Mouse (Mus musculus) Muller cell, postnatal 12 days (primary cell): ENCODE data around the gene Zfp697.
A peak's percentile ranks its signal among the peaks of the same experiment; 100 is the strongest.
"Not testable (repeated sequence)": the region's sequence is repeated elsewhere in the genome, so short reads cannot be mapped to it uniquely, and the experiment has no call there.

Source experiments
- DNase-seq: peaks from one replicate; pipeline ENCODE4 v3.0.0-alpha.2; 2015; ENCODE audit errors: inconsistent ontology term

The Zfp697 gene

DNA sequence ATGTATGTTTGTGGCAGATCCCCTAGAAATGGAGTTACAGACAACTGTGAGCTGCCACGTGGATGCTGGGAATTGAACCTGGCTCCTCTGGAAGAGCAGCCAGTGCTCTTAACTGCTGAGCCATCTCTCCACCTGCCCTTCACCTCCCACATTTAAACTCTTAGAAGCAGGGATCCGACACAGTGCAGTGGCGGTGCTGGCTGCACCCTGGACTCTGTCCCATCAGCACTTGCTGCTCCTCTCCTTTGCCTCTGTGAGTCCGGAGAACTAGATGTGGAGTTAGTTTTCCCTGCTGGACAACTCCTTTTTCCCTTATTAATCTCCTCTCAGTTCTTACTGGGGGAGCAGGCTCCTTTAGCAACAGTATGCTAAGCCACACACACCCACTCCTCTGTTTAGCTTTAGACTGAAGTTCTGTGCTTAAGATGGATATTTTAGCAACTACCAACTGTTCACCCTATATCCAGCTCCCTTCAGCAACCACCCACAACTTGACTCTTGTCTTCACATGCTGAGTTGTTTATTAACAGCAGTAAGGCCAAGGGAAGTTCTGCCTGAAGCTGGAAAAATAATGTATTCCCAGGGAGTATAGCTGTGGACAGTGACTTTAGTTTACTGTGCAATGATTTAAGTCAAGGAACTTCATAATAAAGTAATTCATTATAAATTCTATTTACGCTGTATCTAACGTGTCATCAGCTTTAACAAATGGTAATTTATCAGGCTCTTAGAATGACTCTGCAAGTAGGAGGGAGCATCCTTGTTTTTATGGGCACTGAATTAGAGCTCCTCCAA is 36.9 kb downstream of the Zfp697 start:
- DNase-seq, result no peak

- no peak for DNase-seq
These were observed 37.5 kb downstream of the Zfp697 start for GRCm38 (mm10) chr3:98419786-98420070.

DNA sequence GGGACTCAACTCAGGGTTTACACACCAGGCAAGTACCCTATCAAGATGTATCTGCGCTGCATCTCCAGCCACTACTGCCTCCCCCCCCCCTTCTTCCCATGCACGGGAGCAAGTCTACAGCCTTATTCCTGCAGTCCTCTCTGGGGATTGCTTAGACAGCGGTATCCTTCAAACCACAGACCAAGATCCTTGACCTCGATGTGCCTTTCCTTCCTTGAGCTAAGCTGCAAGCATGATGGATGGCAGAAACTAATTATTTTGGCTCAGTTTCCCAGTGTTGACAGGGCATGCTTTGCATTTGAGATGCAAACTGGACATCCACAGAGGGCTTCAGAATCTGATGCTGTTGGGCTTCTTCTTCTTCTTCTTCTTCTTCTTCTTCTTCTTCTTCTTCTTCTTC is 40.7 kb downstream of the Zfp697 start:
- no peak for DNase-seq

- DNase-seq, result no peak
These were observed 44.5 kb downstream of the Zfp697 start for GRCm38 (mm10) chr3:98426749-98427148.

DNA sequence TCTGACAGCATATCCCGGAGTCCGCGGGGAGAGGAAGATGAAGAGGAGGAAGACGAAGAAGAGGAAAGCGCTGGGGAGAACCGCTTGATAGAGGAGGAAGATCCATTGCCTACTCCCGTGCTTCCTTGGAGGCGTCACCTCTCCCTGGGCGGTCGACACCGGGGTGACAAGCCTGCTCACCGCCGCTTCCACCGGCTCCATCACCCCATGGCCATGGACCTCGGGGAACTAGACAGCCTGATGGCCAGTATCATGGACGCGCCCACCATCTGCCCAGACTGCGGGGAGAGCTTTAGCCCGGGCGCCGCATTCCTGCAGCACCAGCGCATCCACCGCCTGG is 45.0 kb downstream of the Zfp697 start:
- no peak for DNase-seq

DNA sequence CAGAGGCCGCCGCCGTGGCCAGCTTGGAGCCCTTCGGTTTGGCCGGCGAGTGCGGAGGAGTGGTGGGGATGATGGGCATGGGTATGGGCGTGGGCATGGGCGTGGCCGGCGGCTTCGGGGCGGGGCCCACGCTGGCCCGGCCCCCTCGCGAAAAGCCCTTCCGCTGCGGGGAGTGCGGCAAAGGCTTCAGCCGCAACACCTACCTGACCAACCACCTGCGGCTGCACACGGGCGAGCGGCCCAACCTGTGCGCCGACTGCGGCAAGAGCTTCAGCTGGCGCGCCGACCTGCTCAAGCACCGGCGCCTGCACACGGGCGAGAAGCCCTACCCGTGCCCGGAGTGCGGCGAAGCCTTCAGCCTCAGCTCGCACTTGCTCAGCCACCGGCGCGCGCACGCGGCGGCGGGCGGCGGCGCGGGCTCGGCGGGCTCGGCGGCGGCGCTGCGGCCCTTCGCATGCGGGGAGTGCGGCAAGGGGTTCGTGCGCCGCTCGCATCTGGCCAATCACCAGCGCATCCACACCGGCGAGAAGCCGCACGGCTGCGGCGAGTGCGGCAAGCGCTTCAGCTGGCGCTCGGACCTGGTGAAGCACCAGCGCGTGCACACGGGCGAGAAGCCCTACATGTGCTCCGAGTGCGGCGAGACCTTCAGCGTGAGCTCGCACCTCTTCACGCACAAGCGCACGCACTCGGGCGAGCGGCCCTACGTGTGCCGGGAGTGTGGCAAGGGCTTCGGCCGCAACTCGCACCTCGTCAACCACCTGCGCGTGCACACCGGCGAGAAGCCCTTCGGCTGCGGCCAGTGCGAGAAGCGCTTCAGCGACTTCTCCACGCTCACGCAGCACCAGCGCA is 45.6 kb downstream of the Zfp697 start:
- peak; percentile 96 for DNase-seq

DNA sequence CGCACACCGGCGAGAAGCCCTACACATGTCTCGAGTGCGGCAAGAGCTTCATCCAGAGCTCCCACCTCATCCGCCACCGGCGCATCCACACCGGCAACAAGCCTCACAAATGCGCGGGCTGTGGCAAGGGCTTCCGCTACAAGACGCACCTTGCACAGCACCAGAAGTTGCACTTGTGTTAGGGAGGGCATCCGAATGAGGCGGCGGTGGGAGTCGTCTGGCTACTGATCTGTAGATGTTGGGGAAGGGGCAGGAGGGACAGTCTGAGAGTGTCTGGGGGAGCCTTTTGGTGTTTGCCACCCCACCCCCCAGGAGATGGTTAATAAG is 46.2 kb downstream of the Zfp697 start:
- DNase-seq, result no peak

GRCm38 (mm10) chr3:98428928-98429525 is 46.8 kb downstream of the Zfp697 start:
- no peak for DNase-seq

DNA sequence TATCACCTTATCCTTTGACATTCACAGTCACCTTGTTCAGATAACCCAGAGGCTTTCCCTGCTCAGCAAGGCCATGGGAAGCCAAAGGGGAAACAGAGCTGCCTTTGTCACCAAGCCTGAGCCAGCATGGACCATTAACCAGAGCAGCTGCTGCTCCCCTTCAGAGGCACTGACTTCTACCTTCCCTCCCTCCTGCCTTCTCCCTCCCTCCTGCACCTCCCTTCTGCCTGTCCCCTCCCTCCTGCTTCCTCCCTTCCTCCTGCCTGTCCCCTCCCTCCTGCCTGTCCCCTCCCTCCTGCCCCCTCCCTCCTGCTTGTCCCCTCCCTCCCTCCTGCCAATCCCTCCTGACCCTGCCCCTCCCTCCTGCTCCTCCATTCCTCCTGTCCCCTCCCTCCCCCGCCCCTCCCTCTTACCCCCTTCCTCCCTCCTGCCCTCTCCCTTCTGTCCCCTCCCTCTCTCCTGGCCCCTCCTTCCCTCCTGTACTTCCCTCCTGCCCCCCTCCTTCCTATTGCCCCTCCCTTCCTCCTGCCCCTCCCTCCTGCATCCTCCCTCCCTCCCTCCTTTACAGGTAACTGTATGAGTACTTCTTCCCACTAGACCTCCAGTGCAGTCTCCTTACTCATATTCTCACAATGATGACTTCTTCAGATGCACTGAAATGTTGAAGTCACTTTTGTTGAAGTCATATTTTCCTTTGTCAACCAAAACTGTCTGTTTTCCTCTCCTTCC is 52.0 kb downstream of the Zfp697 start:
- DNase-seq, result no peak

DNA sequence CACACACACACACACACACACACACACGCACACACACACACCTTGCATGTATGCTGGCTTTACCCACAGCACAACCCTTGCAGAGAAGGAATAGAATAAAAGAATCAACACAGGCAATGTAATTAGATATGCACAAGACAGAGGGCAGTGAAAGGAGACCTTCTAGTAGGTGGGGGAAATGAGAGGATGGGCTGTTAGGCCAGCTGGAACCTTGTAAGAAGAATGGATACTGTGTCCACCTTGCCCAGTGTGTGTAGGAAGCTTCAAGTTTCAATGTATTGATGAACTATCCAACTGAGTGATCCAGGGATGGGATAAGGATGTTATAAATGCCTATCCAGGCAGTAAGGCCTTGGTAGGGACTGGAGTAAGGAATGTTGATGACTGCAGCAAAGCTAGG is 52.8 kb downstream of the Zfp697 start:
- DNase-seq, result no peak

DNA sequence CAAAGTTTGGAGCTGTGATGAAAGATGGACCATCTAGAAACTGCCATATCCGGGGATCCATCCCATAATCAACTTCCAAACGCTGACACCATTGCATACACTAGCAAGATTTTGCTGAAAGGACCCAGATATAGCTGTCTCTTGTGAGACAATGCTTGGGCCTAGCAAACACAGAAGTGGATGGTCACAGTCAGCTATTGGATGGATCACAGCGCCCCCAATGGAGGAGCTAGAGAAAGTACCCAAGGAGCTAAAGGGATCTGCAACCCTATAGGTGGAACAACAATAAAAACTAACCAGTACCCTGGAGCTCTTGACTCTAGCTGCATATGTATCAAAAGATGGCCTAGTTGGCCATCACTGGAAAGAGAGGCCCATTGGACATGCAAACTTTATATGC is 60.0 kb downstream of the Zfp697 start:
- not testable (repeated sequence) for DNase-seq

DNA sequence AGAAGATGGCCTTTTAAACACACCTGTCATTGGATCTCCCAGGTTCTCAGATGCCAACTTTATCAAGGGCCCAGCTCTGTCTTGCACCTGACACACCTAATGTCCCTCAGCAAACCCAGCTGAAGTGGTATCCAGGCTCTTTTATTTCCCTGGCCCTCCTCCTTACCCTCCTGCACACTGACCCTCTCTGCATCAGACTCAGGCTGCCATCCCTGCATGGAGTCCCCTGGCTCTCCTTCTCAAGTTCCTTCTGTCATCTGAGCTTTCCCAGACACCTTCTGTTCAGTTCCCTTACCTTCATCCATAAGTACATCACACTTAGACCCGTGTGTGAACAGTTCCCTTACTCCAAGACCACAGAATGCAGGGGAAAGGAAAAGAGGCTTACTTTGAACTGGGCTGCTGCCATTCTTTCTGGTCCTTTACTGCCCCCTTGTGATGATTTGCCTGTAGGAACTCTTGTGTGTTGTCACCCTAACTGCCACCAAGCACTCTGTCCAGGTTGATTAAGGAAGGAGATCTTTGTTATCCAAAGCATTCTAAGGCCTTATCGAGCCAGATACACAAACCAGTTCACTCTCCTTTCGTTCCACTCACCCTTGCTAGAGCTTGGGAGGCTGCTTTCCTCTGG is 61.0 kb downstream of the Zfp697 start:
- DNase-seq, result not testable (repeated sequence)

DNA sequence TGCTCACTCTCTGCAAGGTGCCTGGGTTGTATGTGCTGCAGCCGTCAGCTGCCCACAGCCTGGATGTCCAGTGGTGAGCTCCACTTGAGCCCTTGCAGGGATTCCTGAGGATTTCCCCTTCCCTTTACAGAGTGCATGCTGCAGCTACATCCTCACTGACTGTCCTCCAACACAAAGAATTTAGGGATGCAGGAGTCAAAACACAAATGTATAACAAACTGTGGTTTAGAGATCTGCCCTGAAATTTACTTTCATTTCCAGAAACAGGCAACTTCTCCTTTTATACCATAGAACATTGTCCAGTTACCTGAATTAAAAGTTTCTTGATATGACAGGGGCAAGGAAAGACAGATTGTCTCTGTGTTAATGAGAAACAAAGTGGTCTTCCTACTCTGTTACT is 61.7 kb downstream of the Zfp697 start:
- DNase-seq, result not testable (repeated sequence)

DNA sequence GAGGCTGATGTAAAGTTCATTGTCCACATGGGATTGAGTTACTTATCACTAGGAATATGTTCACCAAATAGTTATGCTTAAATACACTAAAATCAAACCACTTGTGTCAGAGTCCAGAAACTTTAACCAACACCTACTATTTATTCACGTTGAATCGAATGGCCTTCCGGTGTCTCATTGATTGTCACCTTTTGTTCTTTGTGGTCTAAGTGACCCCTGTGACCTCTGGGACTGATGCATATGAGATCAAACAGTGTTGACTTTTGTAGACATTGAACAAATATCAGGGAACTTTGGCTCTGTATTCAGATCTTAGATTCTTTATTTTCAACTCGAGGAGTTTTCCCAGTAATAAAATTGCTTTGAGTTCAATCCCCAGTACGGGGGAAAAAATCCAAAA is 71.5 kb downstream of the Zfp697 start:
- not testable (repeated sequence) for DNase-seq

GRCm38 (mm10) chr3:98457026-98457425 is 74.8 kb downstream of the Zfp697 start, which contains the start of gene Gm4450:
Gene Gm4450, minus strand, starts transcription at chr3:98457126.
- not testable (repeated sequence) for DNase-seq

DNA sequence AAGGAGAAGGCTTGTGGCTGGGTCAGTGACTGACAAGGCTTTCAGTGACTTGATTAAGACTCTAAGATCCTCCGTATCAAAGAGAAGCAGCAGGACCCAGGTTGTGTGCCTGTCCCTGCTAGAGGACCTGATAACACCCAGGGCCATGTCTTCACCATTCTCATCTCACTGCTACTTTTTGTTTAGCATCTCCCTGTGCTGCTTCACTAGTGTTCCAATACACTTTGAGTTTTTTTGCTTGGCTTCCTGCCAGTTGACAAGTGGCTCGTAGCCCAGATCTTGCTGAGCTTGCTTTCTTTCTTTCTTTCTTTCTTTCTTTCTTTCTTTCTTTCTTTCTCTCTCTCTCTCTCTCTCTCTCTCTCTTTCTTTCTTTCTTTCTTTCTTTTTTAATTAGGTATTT is 87.1 kb downstream of the Zfp697 start:
- DNase-seq, result not testable (repeated sequence)

GRCm38 (mm10) chr3:98471057-98471456 is 88.8 kb downstream of the Zfp697 start:
- not testable (repeated sequence) for DNase-seq

DNA sequence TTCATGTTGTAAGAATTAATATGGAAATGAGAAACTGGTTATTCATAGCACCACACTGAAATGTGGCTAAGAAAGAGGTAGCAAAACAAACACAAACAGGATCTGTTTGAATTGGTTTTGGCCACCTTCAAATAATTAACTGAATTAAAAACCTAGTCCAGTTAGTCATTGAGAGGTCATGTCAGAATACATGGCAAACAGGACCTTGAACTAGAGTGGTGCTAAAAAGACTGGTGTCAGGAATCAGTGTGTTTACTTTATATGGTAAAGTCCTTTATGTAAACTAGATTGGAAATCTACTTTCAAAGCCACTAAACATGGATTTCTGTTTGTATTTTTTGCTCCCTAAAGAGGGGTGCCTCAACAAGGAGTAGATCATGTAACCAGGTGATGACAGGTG is 89.2 kb downstream of the Zfp697 start:
- DNase-seq, result not testable (repeated sequence)

- not testable (repeated sequence) for DNase-seq
These were observed 111.9 kb downstream of the Zfp697 start for GRCm38 (mm10) chr3:98494184-98494583.

DNA sequence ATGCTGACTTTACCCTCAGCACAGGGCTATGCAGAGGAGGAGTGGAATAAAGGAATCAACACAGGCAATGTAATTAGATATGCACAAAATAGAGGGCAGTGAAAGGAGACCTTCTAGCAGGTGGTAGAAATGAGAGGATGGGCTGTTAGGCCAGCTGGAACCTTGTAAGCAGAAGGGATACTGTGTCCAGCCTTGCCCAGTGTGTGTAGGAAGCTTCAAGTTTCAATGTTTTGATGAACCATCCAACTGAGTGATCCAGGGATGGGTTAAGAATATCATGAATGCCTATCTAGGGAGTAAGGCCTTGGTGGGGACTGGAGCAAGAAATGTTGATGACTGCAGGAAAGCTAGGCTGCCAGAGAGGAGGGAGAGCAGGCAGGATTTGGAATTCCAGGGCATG is 112.8 kb downstream of the Zfp697 start:
- DNase-seq, result not testable (repeated sequence)

- DNase-seq, result not testable (repeated sequence)
These were observed 114.5 kb downstream of the Zfp697 start for GRCm38 (mm10) chr3:98496762-98497161.

- not testable (repeated sequence) for DNase-seq
These were observed 115.1 kb downstream of the Zfp697 start for GRCm38 (mm10) chr3:98497401-98497800.
